Mouse (Mus musculus) 3T3-L1 (cell line): ENCODE measurements at regions not wholly inside any gene's neighbourhood (a gene's known extent, or its start where the extent isn't known, plus 50 kb on each side); places are given as distances from the start of the nearest gene placed in this dataset.

Source experiments
- DNase-seq: peaks from one replicate; pipeline ENCODE4 v3.0.0-alpha.2; 2015; ENCODE audit warnings: low read depth, low spot score

- DNase-seq, result peak; percentile 46
Observed at GRCm38 (mm10) chr13:51899319-51900042, 53.0 kb downstream of the Gadd45g start.

GRCm38 (mm10) chr13:51900043-51900440 lies 53.6 kb downstream of the Gadd45g start:
- DNase-seq, result no peak

- DNase-seq, result peak; percentile 50
Observed at GRCm38 (mm10) chr13:51902482-51903285, 56.2 kb downstream of the Gadd45g start.

- no peak for DNase-seq
Observed at GRCm38 (mm10) chr13:51903324-51903939, 57.0 kb downstream of the Gadd45g start.

GRCm38 (mm10) chr13:51905270-51905669 lies 58.8 kb downstream of the Gadd45g start:
- DNase-seq, result no peak

GRCm38 (mm10) chr13:51906103-51906502 lies 59.6 kb downstream of the Gadd45g start:
- no peak for DNase-seq

GRCm38 (mm10) chr13:51908514-51908913 lies 62.0 kb downstream of the Gadd45g start:
- no peak for DNase-seq

GRCm38 (mm10) chr13:51911296-51911998 lies 65.0 kb downstream of the Gadd45g start:
- DNase-seq, result no peak

GRCm38 (mm10) chr13:51912477-51912876 lies 66.0 kb downstream of the Gadd45g start:
- DNase-seq, result no peak

GRCm38 (mm10) chr13:51912994-51913393 lies 66.5 kb downstream of the Gadd45g start:
- DNase-seq, result no peak

GRCm38 (mm10) chr13:51916666-51917240 lies 70.3 kb downstream of the Gadd45g start:
- DNase-seq, result no peak

GRCm38 (mm10) chr13:51917658-51918057 lies 71.2 kb downstream of the Gadd45g start:
- no peak for DNase-seq

GRCm38 (mm10) chr13:51918108-51918507 lies 71.6 kb downstream of the Gadd45g start:
- DNase-seq, result no peak

- DNase-seq, result no peak
Observed at GRCm38 (mm10) chr13:51918781-51919170, 72.3 kb downstream of the Gadd45g start.

GRCm38 (mm10) chr13:51919171-51919793 lies 72.8 kb downstream of the Gadd45g start:
- no peak for DNase-seq

GRCm38 (mm10) chr13:51919937-51920336 lies 73.5 kb downstream of the Gadd45g start:
- DNase-seq, result no peak

GRCm38 (mm10) chr13:51920511-51921351 lies 74.3 kb downstream of the Gadd45g start:
- DNase-seq, result no peak

GRCm38 (mm10) chr13:51921550-51921949 lies 75.1 kb downstream of the Gadd45g start:
- no peak for DNase-seq

- no peak for DNase-seq
Observed at GRCm38 (mm10) chr13:51926764-51927163, 80.3 kb downstream of the Gadd45g start.

- no peak for DNase-seq
Observed at GRCm38 (mm10) chr13:51929730-51930129, 83.3 kb downstream of the Gadd45g start.
